Mouse (Mus musculus): ENCODE results near the gene Mas1. TPM values are rescaled to one million over a fixed set of nuclear protein-coding genes. Genes with fewer than 3 reads are reported as not detected.

Gene Mas1
- polyA plus RNA-seq, 1 experiment: 0.33 TPM

GRCm38 (mm10) chr17:12830351-12830750 lies 37.6 kb downstream of the Mas1 start:
- no peak for DNase-seq (ENCODE audit: low spot score)

- DNase-seq (ENCODE audit: low spot score): no peak
Observed at GRCm38 (mm10) chr17:12815885-12816284, 52.1 kb downstream of the Mas1 start.

- no peak for DNase-seq (ENCODE audit: low spot score)
Observed at GRCm38 (mm10) chr17:12814502-12814901, 53.4 kb downstream of the Mas1 start.

GRCm38 (mm10) chr17:12810973-12811303 lies 57.0 kb downstream of the Mas1 start:
- DNase-seq (ENCODE audit: low spot score): no peak

- DNase-seq (ENCODE audit: low spot score): no peak
Observed at GRCm38 (mm10) chr17:12810103-12810972, 57.6 kb downstream of the Mas1 start.

- no peak for DNase-seq (ENCODE audit: low spot score)
Observed at GRCm38 (mm10) chr17:12808851-12809250, 59.1 kb downstream of the Mas1 start.

GRCm38 (mm10) chr17:12804584-12805445 lies 63.1 kb downstream of the Mas1 start:
- DNase-seq (ENCODE audit: low spot score): no peak

GRCm38 (mm10) chr17:12801861-12802540 lies 65.9 kb downstream of the Mas1 start:
- DNase-seq (ENCODE audit: low spot score): no peak

- DNase-seq (ENCODE audit: low spot score): no peak
Observed at GRCm38 (mm10) chr17:12799368-12800275, 68.3 kb downstream of the Mas1 start.

- DNase-seq (ENCODE audit: low spot score): no peak
Observed at GRCm38 (mm10) chr17:12798571-12798970, 69.4 kb downstream of the Mas1 start.

GRCm38 (mm10) chr17:12797427-12798029 lies 70.4 kb downstream of the Mas1 start:
- no peak for DNase-seq (ENCODE audit: low spot score)

GRCm38 (mm10) chr17:12796633-12797032 lies 71.3 kb downstream of the Mas1 start:
- no peak for DNase-seq (ENCODE audit: low spot score)

- no peak for DNase-seq (ENCODE audit: low spot score)
Observed at GRCm38 (mm10) chr17:12793660-12794406, 74.1 kb downstream of the Mas1 start.

- DNase-seq (ENCODE audit: low spot score): peak; percentile 35
Observed at GRCm38 (mm10) chr17:12792422-12793206, 75.3 kb downstream of the Mas1 start.

GRCm38 (mm10) chr17:12791420-12791819 lies 76.5 kb downstream of the Mas1 start:
- no peak for DNase-seq (ENCODE audit: low spot score)

GRCm38 (mm10) chr17:12791079-12791406 lies 76.9 kb downstream of the Mas1 start:
- DNase-seq (ENCODE audit: low spot score): no peak

All from urinary bladder, adult 2 months (tissue).